Mouse (Mus musculus) naive thymus-derived CD4-positive, alpha-beta T cell, adult 2 months (primary cell): ENCODE measurements around the gene Has3.
"Not testable (repeated sequence)": the region's sequence is repeated elsewhere in the genome, so short reads cannot be mapped to it uniquely, and the experiment has no call there.

Experiments
- DNase-seq: peaks from one replicate; pipeline ENCODE4 v3.0.0-alpha.2; 2011; ENCODE audit warnings: low read depth

Has3 gene

GRCm38 (mm10) chr8:106870051-106870450, at the start of gene Has3:
Has3 (plus strand) TSS chr8:106870242.
- no peak for DNase-seq

DNA sequence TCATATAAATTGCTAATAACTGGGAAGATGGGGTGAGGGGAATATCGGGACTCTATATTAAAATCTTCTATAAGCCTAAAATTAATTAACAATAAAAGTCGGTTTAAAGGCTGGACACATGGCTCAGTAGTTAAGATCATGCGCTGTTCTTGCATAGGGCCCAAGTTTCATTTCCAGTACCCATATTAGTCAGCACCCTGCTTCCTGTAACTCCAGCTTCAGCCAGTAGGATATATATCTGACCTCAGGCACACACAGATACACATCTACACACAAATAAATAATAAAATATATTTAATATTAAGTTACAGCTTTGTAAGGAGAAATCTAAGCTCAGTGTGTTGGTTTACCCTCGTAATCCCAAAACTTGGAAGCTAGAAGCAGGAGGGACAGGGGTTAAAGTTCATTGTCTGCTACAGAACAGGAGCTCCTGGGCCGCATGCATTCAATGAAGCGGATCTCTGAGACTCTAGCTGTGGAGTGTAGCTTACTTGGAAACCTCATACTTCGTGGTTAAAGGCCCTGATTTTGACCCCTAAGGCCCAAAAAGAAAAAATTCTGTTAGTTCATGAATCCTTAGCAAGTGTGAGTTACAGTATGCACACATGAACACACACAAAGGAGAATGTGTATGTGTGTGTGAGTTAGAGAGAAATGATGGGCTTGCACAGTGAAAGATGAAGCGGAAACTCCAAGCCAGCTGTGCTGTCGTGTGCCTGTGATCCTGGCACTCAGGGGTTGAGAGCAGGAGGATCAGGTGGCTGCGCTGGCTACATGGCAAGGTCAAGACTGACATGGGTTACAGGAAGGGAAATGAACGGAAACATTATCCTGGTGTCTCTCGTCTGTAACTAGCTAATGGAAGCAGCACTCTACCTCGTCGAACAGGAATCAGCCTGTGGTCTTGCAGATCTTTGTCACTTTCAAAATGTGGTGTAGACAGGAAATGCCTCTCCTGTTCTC, 49.2 kb upstream of the Has3 start:
- no peak for DNase-seq

- DNase-seq = no peak
Measured at GRCm38 (mm10) chr8:106828921-106829320, 41.1 kb upstream of the Has3 start.

DNA sequence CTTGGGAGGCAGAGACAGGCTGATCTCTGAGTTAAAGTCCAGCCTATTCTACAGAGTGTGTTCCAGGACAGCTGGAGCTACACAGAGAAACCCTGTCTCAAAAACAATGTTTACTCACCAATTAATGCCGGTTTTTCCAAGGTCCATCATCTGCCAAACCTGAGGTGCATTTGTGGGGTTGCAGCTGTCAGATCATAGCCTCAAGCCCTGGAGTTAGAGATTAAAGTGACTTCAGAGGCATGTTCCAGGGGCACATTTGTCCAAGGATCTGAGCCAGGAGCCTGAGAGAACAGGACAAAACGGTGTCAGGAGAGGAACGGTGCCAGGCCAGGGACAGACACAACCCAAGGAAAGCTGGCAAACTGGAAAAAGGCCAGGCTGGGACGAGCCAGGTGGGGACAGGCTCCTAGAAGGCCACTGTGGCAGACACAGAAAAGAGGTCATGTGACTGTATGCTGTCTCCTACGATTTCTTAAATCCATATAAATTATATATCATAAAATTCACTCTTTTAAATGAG, 40.5 kb upstream of the Has3 start:
- no peak for DNase-seq

DNA sequence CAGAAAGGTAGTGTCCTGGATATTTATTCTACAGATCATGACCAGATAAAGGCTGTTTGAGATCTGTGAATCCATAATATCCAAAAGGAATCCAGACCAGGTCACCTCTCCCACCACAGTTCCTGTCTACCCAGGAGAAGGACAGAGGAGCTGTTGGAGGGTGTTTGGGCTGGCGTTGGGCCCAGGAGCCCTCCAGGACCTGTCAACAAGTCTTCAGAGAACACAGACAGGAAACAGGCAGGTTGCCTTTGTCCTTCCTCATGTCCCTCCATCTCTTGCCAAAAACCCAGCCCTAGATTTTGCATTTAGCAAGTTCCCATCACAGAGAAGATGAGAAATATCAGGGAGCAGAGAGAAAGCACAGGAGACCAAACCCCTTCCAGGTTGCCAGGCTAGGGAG, 35.1 kb upstream of the Has3 start:
- no peak for DNase-seq

DNA sequence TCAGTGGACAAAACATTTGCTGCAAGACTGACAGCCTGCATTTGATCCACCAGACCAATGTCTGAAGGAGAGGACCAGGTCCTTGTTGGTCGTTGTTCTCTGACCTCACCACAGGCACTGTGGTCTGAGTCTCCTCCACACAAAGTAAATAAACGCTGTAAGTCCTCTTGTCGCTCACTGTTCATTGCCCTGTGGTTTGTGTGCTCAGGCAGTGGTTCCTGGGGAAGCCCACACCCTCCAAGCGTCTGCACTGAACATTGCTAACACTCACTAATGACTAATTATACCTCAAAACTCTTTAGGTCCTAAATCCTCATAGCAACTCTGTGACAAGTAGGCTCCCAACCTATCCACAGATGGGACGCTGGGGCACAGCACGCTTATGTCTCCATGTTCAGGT, 33.5 kb upstream of the Has3 start:
- no peak for DNase-seq

DNA sequence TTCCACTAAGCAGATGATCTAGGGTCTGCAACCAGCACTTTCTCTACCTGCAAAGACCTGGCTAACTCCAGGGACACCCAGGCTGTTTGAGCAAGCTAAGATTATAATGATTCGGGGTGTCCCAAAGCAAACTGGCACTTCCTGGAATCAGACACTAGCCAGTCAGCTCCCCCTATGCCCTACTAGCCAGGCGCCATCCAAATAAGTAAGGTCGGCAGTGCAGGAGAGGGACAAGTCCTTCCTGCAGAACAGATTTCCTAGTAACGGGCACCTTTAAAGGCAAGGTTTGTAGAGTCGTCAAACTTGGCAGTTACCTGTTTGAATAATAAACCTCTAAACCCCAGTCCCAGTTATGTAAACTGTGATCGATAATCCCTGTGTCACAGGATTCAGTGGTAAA, 31.2 kb upstream of the Has3 start:
- no peak for DNase-seq

DNA sequence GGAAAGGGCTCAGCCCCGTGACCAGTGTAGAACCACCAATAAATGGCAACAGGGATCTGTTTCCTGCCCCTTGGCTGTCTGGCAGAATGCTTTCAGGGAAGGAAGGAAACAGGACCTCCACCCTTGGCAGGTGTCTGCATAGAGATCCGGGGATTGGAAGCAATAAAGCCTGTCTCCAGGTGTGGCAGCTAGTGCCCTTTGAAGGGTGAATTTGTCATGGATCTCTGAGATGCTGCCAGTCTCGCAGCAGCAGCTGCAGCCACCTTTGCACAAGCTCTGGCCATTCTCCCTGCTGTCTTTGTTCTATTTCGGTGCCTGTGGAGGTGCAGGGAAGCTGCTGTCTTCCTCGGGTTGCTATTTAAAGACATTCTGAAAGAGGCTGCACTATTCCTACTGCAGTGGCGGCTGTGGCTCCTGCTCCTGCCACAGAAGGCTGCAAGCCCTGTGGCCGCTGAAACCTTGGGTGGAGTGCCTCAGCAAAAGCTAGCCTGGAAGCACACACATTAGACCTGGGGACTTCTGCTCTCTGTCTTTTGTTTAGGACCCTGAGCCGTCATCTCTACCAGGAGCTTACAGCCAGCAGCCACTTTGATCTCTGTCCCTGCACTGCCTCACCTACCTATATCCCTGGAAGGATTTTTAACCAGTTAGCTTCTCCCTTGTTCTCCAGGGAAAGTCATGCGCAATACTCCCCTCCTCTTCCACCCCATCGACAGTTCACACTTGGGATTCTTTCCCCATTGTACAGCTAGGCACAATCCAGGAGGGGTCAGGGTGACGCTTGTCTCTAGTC, 30.6 kb upstream of the Has3 start:
- no peak for DNase-seq

GRCm38 (mm10) chr8:106850034-106850433, 20.0 kb upstream of the Has3 start:
- no peak for DNase-seq

- no peak for DNase-seq
Measured at GRCm38 (mm10) chr8:106854534-106855241, 15.4 kb upstream of the Has3 start.

DNA sequence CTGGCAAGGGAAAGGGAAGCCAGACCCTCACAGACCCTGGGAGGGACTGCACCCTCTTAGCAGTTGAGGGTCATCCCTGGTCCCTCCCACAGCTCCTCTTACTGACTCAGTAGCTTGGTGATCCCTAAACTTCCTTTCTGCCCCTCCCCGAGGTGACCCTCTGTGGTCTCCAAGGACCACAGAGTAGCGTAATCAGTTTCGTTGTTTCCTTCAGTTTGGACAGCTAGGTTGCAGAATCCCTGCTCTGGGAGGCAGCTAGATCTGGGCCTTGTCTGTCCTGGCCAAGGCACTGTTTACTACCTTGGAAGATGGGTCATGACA, 14.8 kb upstream of the Has3 start:
- DNase-seq = no peak

DNA sequence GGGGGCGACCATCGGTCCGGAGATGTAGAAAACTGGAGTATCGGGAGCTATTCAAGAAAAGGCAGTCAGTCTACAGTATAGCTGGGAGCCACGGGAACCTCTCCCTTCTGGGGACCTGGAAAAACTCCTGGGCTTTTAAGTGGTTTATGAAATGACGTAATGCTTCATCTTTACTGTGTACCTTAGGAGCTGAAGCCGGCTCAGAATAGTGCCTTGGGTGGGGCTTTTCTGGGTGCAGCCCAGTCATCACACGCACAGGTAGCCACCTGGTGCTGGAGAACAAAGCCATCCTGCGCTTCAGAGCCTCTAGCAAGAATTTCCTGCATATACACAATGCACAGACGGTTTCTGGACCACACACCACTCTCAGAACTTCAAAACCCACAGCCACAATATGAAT, 7.2 kb upstream of the Has3 start:
- no peak for DNase-seq

GRCm38 (mm10) chr8:106865354-106865753, 4.7 kb upstream of the Has3 start:
- no peak for DNase-seq

GRCm38 (mm10) chr8:106870537-106871327, 690 bp downstream of the Has3 start:
- no peak for DNase-seq

DNA sequence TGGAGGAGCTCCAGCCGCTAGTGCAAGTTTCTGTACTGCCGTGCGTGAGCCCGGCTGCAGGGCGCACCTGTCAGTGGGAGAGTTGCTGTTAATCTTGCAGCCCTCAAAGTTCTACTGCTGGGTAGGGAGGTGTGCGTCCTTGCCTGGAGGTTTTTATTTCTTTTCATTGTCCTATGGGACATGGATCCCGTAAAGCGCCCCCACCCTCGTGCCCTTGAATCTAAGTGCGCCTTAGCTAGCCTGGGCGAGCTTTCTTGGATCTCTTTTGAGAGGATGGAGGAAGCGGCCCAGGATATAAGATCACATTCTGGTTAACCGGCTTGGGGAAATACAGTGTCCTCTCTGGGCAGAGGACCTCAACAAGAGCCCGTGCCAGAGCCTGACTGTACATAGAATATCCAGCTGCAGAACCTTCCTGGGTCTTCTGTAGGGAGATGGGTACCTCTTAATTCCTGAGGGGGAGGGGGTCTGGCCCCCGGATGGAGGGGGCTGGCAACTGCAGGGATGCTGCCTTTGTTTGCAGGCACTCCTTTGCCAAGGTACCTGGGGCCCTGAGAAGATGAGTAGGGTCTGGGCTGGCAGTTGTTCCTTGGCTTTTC, 1.4 kb downstream of the Has3 start:
- DNase-seq = no peak

GRCm38 (mm10) chr8:106871931-106872371, 1.9 kb downstream of the Has3 start:
- DNase-seq = no peak

GRCm38 (mm10) chr8:106872454-106873034, 2.5 kb downstream of the Has3 start:
- DNase-seq = no peak

GRCm38 (mm10) chr8:106880121-106880707, 10.2 kb downstream of the Has3 start:
- no peak for DNase-seq

DNA sequence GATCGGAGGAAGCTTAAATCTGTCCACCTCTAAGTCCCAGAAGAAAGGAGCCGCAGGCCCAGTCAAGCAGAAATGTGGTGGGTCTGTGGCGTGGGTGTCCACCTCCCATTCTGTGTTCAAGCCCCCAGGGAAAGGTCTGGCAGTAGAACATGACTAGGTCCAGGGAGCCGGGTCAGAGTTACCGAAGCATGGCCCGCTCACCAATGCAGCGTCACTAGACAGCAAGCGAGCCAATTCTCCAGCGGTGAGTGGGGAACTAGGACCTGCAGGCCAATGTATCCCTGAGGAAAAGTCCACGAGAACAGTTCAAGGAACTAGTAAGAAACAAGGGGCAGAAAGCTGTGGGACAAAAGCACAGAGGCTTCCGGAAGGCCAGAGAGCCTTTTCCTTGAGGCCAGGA, 14.1 kb downstream of the Has3 start:
- DNase-seq = not testable (repeated sequence)

DNA sequence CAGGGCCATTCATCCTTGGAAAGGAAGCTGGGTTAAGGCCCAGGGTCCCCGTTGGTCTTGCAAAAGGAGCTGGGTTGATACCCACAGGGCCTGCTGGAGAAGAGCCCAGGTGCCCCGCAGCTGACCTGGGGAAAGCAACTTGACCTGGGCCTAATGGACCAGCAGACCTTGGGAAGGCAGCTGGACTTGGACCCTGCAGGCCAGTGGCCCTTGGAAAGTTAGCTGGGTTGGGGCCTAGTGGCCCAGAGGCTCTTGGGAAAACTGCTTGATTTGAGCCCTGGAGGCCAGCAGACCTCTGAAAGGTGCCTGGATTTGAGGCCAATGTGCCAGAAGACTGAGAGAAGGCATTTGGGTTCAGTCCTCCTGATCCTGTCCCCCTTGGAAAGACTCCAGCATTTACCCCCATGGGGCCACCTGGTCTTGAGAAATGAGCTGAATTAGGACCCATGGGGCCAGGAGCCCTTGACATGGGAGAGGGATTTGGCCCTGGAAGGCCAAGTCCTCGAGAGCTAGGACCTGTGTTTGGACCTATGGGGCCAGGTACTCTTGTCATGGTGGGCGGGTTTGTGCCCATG, 14.9 kb downstream of the Has3 start:
- not testable (repeated sequence) for DNase-seq
